Mouse (Mus musculus) brain, embryonic 14.5 days (tissue): ENCODE data around the gene Cyp1b1.

Experiments used
- CTCF ChIP-seq: fragments of 200-500 bp; IDR thresholded peaks from 2 replicates; pipeline ENCODE4 v1.5.1; 2012; ENCODE audit warnings: inconsistent platforms, mild to moderate bottlenecking, moderate library complexity, borderline replicate concordance; ENCODE audit not compliant: insufficient read depth, insufficient read length; ENCODE audit errors: extremely low read depth
- POLR2A ChIP-seq: fragments of 200-500 bp; IDR thresholded peaks from 2 replicates; pipeline ENCODE4 v1.6.1; 2012; ENCODE audit warnings: mild to moderate bottlenecking, inconsistent platforms, borderline replicate concordance; ENCODE audit not compliant: poor library complexity, insufficient read depth, insufficient read length, severe bottlenecking; ENCODE audit errors: extremely low read depth

GRCm38 (mm10) chr17:79738847-79739498 lies 24.1 kb upstream of the Cyp1b1 start:
- no peak for TF ChIP-seq POLR2A
- no peak for TF ChIP-seq CTCF
